Mouse (Mus musculus) forebrain, embryonic 12.5 days (tissue): ENCODE measurements around the gene Fthl17a. TPM values are rescaled to one million over a fixed set of nuclear protein-coding genes. Genes with fewer than 3 reads are reported as not detected.

Experiments
- ATAC-seq: fragments of 200-750 bp; cut with Nextera tagmentation; 2 replicates; pipeline ENCODE4 v1.8.0; 2017; ENCODE audit warnings: moderate TSS enrichment; ENCODE audit not compliant: low FRiP score
- H3K27ac ChIP-seq: fragments of 300-500 bp; sonication (generic); 2 replicates; pipeline ENCODE4 v1.5.1; 2016; ENCODE audit warnings: mild to moderate bottlenecking
- H3K27me3 ChIP-seq: fragments of 300-500 bp; sonication (generic); 2 replicates; pipeline ENCODE4 v1.6.1; 2016; ENCODE audit warnings: mild to moderate bottlenecking
- H3K36me3 ChIP-seq: fragments of 300-500 bp; sonication (generic); replicated peaks from 2 replicates; pipeline ENCODE4 v1.6.1; 2016; ENCODE audit warnings: mild to moderate bottlenecking
- H3K4me1 ChIP-seq: fragments of 300-500 bp; sonication (generic); 2 replicates; pipeline ENCODE4 v1.6.1; 2016
- H3K4me2 ChIP-seq: fragments of 300-500 bp; sonication (generic); 2 replicates; pipeline ENCODE4 v1.6.1; 2016; ENCODE audit warnings: mild to moderate bottlenecking, moderate library complexity
- H3K4me3 ChIP-seq: fragments of 300-500 bp; sonication (generic); replicated peaks from 2 replicates; pipeline ENCODE4 v1.5.1; 2016; ENCODE audit warnings: mild to moderate bottlenecking
- H3K9ac ChIP-seq: fragments of 300-500 bp; sonication (generic); 2 replicates; pipeline ENCODE4 v1.6.1; 2016; ENCODE audit warnings: mild to moderate bottlenecking
- H3K9me3 ChIP-seq: fragments of 300-500 bp; sonication (generic); 2 replicates; pipeline ENCODE4 v1.6.1; 2016
- WGBS: fragments of 180-500 bp; shearing (Covaris S2); methylation state at CpG from one replicate; pipeline ENCODE4 v1.1.7; 2016; 5-methylcytosine and 5-hydroxymethylcytosine counted together
- polyA plus RNA-seq: library from polyadenylated mRNA; unstranded; fragments of >200 nt; fragmentation: Nextera tagmentation; extraction: Ambion mirVana; gene quantifications from 2 replicates; pipeline ENCODE4 v1.2.1, GENCODE M21; 2016

Gene Fthl17a
- not detected in 2 replicates for polyA plus RNA-seq

DNA sequence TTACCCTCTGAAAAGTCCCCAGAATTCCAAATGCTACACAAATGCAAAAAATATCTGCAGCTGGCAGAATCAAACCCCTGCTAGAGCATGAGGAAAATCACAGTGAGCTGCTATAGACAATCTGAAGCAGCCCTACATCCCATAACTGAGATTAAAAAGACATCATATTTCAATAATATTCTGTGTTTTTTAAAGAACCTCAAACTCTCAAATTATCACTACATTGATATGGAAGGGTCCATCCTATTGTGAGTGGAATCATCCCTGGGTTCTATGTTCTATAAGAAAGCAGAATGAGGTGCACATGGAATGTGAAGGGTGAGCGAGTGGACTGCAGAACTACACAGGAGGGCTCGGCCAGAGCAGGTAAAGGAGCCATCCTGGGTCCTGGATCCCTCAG lies at the start of gene Fthl17a:
TSS of gene Fthl17a (plus strand) at position 301 of the 400 bp plus-strand sequence.
- no peak for ATAC-seq
- WGBS: 86% methylated on average over 2 of the region's 2 CpGs
- Histone ChIP-seq H3K27ac (no peak within 1 kb of the TSS), H3K9ac (no peak within 1 kb of the TSS), H3K9me3 (no peaks in the 10 kb centered on the region), H3K36me3 (no peaks in the 10 kb centered on the region), H3K4me2 (no peak within 1 kb of the TSS), H3K27me3 (0 out of 2 replicates have a peak, but pooled peaks cover 2% of the 10 kb centered on the region), H3K4me1 (no peaks in the 10 kb centered on the region), H3K4me3 (no peak within 1 kb of the TSS)

DNA sequence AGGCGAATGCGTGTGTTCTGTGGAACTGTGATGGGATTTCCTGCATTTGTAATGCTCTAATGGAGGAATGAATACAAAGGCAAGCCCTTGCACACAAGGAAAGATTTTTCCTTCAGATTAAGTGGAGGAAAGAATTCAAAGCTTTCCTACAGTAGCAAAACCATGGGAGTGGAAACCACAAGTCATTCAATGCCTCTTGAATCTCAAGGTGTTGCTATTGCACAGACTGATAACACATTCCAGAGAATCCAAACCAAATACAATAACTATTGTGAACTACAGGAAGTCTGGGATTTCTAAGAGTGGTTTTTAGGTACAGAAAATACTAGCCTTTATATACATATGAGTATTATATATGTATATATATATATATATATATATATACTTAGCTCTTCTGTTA lies 42.5 kb upstream of the Fthl17a start:
- H3K27me3 ChIP-seq: no peaks in the 10 kb centered on the region
- no peaks in the 10 kb centered on the region for H3K4me1 ChIP-seq
- H3K4me3 ChIP-seq: no peak overlapping the region
- H3K4me2 ChIP-seq: no peak overlapping the region
- ATAC-seq: no peak
- no peaks in the 10 kb centered on the region for H3K36me3 ChIP-seq
- H3K27ac ChIP-seq: no peak overlapping the region
- H3K9me3 ChIP-seq: no peaks in the 10 kb centered on the region
- H3K9ac ChIP-seq: no peak overlapping the region
- WGBS: 79% methylated on average over 2 of the region's 2 CpGs

DNA sequence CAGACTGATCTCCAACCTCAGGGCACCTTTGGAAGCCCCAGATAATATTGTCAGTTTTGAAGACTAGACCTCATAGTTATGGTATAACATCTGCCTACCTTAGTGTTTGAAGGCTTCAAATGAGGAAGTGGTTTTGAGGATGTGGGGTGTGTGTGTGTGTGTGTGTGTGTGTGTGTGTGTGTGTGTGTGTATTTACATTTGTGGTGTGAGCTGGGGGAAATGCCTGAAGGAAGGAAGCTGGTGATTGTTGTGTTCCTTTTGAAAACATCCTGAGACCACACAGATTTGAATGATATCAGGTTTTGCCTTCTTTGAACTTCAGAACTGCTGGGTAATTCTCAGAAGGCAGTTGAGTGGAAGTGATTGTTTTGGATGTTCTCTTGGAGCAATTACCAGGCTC lies 22.6 kb upstream of the Fthl17a start:
- Histone ChIP-seq H3K4me3 (no peak overlapping the region), H3K9me3 (no peaks in the 10 kb centered on the region), H3K4me1 (no peaks in the 10 kb centered on the region), H3K27me3 (no peaks in the 10 kb centered on the region; the same call in 1 of the 2 replicates), H3K9ac (no peak overlapping the region), H3K4me2 (no peak overlapping the region), H3K27ac (no peak overlapping the region), H3K36me3 (no peaks in the 10 kb centered on the region)
- ATAC-seq: no peak

DNA sequence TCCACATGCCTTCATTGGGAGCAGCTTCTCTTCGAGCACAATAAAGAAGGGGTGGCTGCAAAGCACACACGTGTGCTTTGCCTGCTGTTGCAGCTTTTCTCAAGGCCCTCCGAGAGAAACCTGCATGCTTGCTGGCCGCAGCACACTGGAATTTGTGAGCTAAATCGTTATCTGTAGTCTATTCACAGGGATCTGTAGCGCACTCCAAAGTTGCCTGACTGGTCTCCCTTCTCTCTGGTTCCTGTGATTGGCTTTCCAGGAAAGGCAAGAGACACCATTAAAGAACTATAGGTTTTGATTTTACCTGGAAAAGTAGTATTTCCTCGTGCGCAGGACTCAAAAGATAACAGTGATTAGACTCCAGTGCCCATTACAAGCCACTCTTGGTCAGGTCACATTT lies 22.3 kb downstream of the Fthl17a start:
- Histone ChIP-seq H3K9me3 (no peaks in the 10 kb centered on the region), H3K27ac (no peak overlapping the region), H3K9ac (no peak overlapping the region), H3K4me3 (no peak overlapping the region), H3K4me1 (no peaks in the 10 kb centered on the region), H3K27me3 (no peaks in the 10 kb centered on the region), H3K36me3 (no peaks in the 10 kb centered on the region), H3K4me2 (no peak overlapping the region)
- WGBS: 63% methylated on average over 8 of the region's 8 CpGs
- ATAC-seq: no peak

DNA sequence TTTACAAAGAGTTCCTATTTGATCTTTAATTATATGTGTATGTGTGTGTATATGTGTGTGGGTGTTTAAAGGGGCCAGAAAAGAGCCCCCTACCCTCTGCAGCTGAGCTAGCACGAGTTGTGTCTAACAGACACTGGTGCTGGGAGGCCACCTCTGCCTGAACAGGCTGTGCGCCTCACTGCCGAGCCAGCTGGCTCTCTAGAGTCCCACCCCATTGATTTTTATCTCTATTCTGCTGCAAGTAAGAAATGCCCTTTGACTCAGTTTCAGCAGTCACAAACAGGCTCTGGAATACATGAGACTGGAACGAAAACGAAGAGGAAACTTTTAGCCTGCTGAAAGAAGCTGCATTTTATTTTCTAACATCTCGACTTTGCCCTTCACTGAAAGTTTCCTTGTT lies 22.8 kb downstream of the Fthl17a start:
- Histone ChIP-seq H3K9me3 (no peaks in the 10 kb centered on the region), H3K27me3 (no peaks in the 10 kb centered on the region), H3K36me3 (no peaks in the 10 kb centered on the region), H3K4me2 (no peak overlapping the region), H3K27ac (no peak overlapping the region), H3K4me3 (no peak overlapping the region), H3K4me1 (no peaks in the 10 kb centered on the region), H3K9ac (no peak overlapping the region)
- no peak for ATAC-seq
- WGBS: 73% methylated on average over 6 of the region's 6 CpGs

DNA sequence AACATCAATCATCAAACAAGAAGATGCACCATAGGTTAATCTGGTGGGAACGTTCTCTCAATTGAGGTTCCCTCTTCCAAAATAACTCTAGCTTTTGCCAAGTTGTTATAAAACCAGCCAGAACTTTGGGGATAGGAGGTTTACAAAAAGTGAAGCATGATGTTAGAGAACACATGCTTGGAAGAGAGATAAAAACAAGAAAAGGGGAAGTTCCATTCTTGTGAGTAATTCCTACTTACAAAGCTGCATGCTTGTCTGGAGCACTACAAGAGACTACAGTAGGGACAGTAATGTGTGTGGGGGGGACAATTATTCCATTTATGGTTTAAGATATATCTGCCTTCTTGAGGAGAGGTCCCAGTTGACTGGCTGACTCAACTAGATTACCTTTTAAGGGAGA lies 40.4 kb downstream of the Fthl17a start:
- no peaks in the 10 kb centered on the region for H3K36me3 ChIP-seq
- 88% methylated on average over 1 of the region's 1 CpGs for WGBS
- no peak overlapping the region for H3K27ac ChIP-seq
- no peak overlapping the region for H3K9ac ChIP-seq
- no peak overlapping the region for H3K4me3 ChIP-seq
- H3K4me1 ChIP-seq: no peaks in the 10 kb centered on the region
- H3K9me3 ChIP-seq: no peaks in the 10 kb centered on the region
- H3K4me2 ChIP-seq: no peak overlapping the region
- no peak for ATAC-seq
- H3K27me3 ChIP-seq: no peaks in the 10 kb centered on the region

DNA sequence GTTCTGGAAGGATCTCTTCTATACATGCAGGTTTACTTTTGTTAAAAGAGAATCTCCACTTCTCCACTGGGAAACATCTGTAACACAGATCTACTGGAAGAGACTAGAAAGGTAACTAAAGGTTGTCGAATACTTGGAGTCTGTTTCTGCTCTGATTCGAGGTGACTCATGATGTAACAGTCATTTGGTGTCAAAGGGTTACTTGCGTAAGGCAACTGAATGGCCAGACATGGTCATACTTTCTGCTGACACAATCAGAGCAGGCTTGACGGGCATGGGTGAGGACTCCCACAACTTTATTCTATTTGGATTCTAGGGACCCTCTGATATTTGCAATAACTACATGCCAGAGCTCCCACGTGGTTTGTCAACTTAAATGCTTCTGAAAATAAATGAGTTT lies 43.3 kb downstream of the Fthl17a start:
- no peak for ATAC-seq
- H3K9ac ChIP-seq: no peak overlapping the region
- H3K27me3 ChIP-seq: no peaks in the 10 kb centered on the region
- no peak overlapping the region for H3K4me3 ChIP-seq
- no peaks in the 10 kb centered on the region for H3K9me3 ChIP-seq
- H3K4me1 ChIP-seq: no peaks in the 10 kb centered on the region
- WGBS: 78% methylated on average over 5 of the region's 5 CpGs
- no peak overlapping the region for H3K27ac ChIP-seq
- H3K36me3 ChIP-seq: no peaks in the 10 kb centered on the region
- H3K4me2 ChIP-seq: no peak overlapping the region

DNA sequence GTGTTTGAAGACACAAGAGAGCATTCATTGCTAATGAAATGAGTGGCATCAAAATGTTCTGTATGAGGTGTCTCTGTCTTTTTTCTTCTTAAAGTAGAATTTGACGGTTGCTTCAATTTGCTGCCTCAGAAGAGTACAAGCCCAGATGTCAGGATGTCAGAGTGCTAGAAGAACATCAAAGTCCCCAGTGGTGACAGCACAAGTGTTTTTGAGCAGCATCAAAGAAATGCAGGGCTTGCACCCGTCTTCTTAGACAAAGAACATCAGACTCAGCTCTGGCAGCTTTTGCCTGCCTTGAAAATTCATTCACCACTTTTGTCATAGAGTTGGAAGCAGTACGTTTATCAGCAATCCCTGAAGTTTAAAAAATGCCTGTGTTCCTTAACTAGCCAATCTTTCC lies 44.5 kb downstream of the Fthl17a start:
- Histone ChIP-seq H3K4me3 (no peak overlapping the region), H3K4me1 (no peaks in the 10 kb centered on the region), H3K36me3 (no peaks in the 10 kb centered on the region), H3K9ac (no peak overlapping the region), H3K27me3 (no peaks in the 10 kb centered on the region), H3K4me2 (no peak overlapping the region), H3K9me3 (no peaks in the 10 kb centered on the region), H3K27ac (no peak overlapping the region)
- WGBS: 53% methylated on average over 3 of the region's 3 CpGs
- no peak for ATAC-seq

DNA sequence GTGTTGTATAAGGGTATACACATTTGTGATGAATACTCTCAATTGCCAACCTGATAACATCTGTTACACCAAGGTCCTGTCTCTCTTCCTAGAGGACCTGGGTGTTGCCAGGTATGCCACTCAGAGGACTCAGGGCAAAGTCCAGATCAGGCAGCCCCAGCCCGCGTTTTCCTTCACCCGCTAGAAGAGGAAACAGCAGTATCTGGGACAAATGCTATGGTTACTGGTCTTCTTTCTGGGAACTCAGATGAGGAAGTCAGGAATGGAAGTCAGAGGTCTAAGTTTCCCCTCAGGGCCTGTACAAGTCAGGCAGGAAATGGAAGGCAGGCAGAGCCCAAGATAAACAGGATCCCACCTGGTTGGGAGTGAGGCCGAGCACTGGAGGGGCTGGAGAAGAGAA lies 55.2 kb downstream of the Fthl17a start:
- no peak for ATAC-seq
- H3K4me1 ChIP-seq: no peaks in the 10 kb centered on the region
- H3K4me3 ChIP-seq: no peak overlapping the region
- H3K9me3 ChIP-seq: no peaks in the 10 kb centered on the region
- H3K36me3 ChIP-seq: no peaks in the 10 kb centered on the region
- no peak overlapping the region for H3K4me2 ChIP-seq
- WGBS: 91% methylated on average over 4 of the region's 4 CpGs
- no peaks in the 10 kb centered on the region for H3K27me3 ChIP-seq
- no peak overlapping the region for H3K9ac ChIP-seq
- no peak overlapping the region for H3K27ac ChIP-seq

DNA sequence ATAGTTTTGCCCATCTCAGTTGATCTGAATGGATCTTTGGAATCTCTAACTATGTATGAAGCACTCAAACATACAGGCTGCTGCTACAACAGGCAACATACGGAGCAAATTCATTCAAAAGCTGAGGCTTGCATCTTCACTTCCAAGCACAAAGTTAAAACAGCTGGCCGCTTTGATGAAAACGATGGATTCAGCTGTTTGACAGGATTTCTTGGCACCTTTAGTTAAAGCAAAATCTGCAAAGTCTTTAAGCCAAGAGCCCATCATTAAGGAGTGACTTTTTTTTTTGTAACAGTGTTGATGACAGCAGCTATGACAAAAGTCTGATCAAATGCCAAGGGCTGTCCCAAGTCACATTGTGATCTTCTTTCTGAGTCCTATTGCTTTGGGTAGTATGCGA lies 69.1 kb downstream of the Fthl17a start:
- Histone ChIP-seq H3K27me3 (no peaks in the 10 kb centered on the region), H3K4me2 (no peak overlapping the region), H3K9ac (no peak overlapping the region), H3K36me3 (no peaks in the 10 kb centered on the region), H3K27ac (no peak overlapping the region), H3K4me3 (no peak overlapping the region), H3K4me1 (no peaks in the 10 kb centered on the region), H3K9me3 (no peaks in the 10 kb centered on the region)
- 73% methylated on average over 4 of the region's 4 CpGs for WGBS
- ATAC-seq: no peak

DNA sequence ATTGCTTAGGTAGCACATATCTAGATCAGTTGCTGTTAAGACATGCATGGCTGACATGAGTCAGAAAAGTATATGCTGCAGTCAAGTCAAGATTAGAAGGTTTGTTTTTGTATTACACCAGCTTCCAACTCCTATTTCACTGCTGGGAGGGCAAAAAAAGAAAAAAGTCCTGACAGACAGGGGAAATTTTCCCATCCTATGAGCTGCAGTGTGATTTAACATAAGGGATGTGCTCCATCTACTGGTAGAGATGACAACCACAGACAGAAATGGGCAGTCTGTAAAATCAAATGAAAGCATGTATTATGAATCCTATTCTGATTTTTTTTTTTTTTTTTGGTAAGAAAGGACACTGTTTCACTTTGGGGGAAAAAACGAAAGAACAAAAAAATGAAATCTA lies 69.7 kb downstream of the Fthl17a start:
- H3K27me3 ChIP-seq: no peaks in the 10 kb centered on the region
- WGBS: 40% methylated on average over 1 of the region's 1 CpGs
- H3K4me1 ChIP-seq: no peaks in the 10 kb centered on the region
- H3K27ac ChIP-seq: no peak overlapping the region
- no peak for ATAC-seq
- H3K36me3 ChIP-seq: no peaks in the 10 kb centered on the region
- H3K4me2 ChIP-seq: no peak overlapping the region
- H3K9ac ChIP-seq: no peak overlapping the region
- no peak overlapping the region for H3K4me3 ChIP-seq
- H3K9me3 ChIP-seq: no peaks in the 10 kb centered on the region
